11 mouse cellular contexts compared by ENCODE assay signal in genomic region chr4:44600875-44601274, GRCm38 (mm10).
DNase-seq lines count a peak whose midpoint lies in the region; ATAC-seq and TF ChIP-seq lines count a peak whose summit lies in the region.
"Had no signal": no experiment of that assay in that cellular context is flagged by ENCODE, and none has a peak within 500 bp of the region (broad histone marks: within the 10 kb centered on the region; RNA-seq: fewer than 3 reads in every experiment).

No protein-coding gene starts in this region.

- TF ChIP-seq CTCF in lung, adult 2 months (IDR thresholded peaks at IDR 0.05; ENCODE audit: insufficient read depth, low read length), result no peak

- H3K27me3 ChIP-seq in embryonic facial prominence, embryonic 14.5 days (replicated peaks; ENCODE audit: control insufficient read depth, insufficient read depth, low read length), result no peaks in the 10 kb centered on the region; the same call in 1 of the 2 replicates
- H3K27me3 ChIP-seq in hindbrain, embryonic 15.5 days, result no peaks in the 10 kb centered on the region
- H3K27me3 ChIP-seq in limb, embryonic 15.5 days, result no peaks in the 10 kb centered on the region
- H3K27me3 ChIP-seq: embryonic facial prominence, embryonic 15.5 days had no signal

- no peaks in the 10 kb centered on the region for H3K36me3 ChIP-seq in embryonic facial prominence, embryonic 14.5 days (ENCODE audit: control insufficient read depth, insufficient read depth, low read length)
- H3K36me3 ChIP-seq in hindbrain, embryonic 15.5 days, result no peaks in the 10 kb centered on the region
- no peaks in the 10 kb centered on the region for H3K36me3 ChIP-seq in limb, embryonic 15.5 days
- H3K36me3 ChIP-seq: embryonic facial prominence, embryonic 15.5 days had no signal

- no peak overlapping the region for H3K27ac ChIP-seq in embryonic facial prominence, embryonic 14.5 days (replicated peaks; ENCODE audit: low read depth, low read length)
- no peak overlapping the region for H3K27ac ChIP-seq in hindbrain, embryonic 15.5 days (replicated peaks)
- H3K27ac ChIP-seq in limb, embryonic 15.5 days, result no peak overlapping the region
- H3K27ac ChIP-seq: embryonic facial prominence, embryonic 15.5 days had no signal

- H3K4me3 ChIP-seq in embryonic facial prominence, embryonic 14.5 days (ENCODE audit: low read depth, low read length), result no peak overlapping the region
- H3K4me3 ChIP-seq in hindbrain, embryonic 15.5 days, result no peak overlapping the region
- H3K4me3 ChIP-seq in limb, embryonic 15.5 days, result no peak overlapping the region
- no peak overlapping the region for H3K4me3 ChIP-seq in lung, adult 2 months (replicated peaks; ENCODE audit: extremely low read depth, low read depth, low read length)
- H3K4me3 ChIP-seq: embryonic facial prominence, embryonic 15.5 days had no signal

- no peak overlapping the region for H3K9ac ChIP-seq in embryonic facial prominence, embryonic 14.5 days (ENCODE audit: low read depth, low read length)
- no peak overlapping the region for H3K9ac ChIP-seq in hindbrain, embryonic 15.5 days
- H3K9ac ChIP-seq in limb, embryonic 15.5 days, result no peak overlapping the region
- H3K9ac ChIP-seq: embryonic facial prominence, embryonic 15.5 days had no signal

- no peak for ATAC-seq in embryonic facial prominence, embryonic 14.5 days (ENCODE audit: low read depth)
- ATAC-seq in hindbrain, embryonic 15.5 days (ENCODE audit: low FRiP score, low read depth), result peak; percentile 45; the same call in 1 of the 2 replicates
- 0 out of 2 replicates have a peak, but pooled peaks have one; percentile 19 for ATAC-seq in limb, embryonic 15.5 days (ENCODE audit: insufficient number of reproducible peaks, low FRiP score, low TSS enrichment, low read depth)
- ATAC-seq: inflammation-experienced regulatory T-cells, adult 6 months had no signal

- 27% methylated on average over 5 of the region's 5 CpGs for WGBS in embryonic facial prominence, embryonic 14.5 days
- WGBS in hindbrain, embryonic 15.5 days, result 20% methylated on average over 5 of the region's 5 CpGs
- WGBS in limb, embryonic 15.5 days, result 17% methylated on average over 5 of the region's 5 CpGs
- 51% methylated on average over 5 of the region's 5 CpGs for WGBS in lung, adult 2 months

- DNase-seq in kidney, postnatal 10 days, result peak; percentile 20
- no peak for DNase-seq in kidney, adult 18-20 months
- DNase-seq in embryonic facial prominence, embryonic 14.5 days (ENCODE audit: low spot score), result peak; percentile 67
- no peak for DNase-seq in liver
- DNase-seq in lung, adult 2 months, result no peak
- no peak for DNase-seq in thymus, postnatal 4 days
- DNase-seq: thymus, adult 18-20 months had no signal

- H3K4me2 ChIP-seq in embryonic facial prominence, embryonic 14.5 days (ENCODE audit: low read depth, low read length), result no peak overlapping the region
- no peak overlapping the region for H3K4me2 ChIP-seq in hindbrain, embryonic 15.5 days
- no peak overlapping the region for H3K4me2 ChIP-seq in limb, embryonic 15.5 days
- H3K4me2 ChIP-seq: embryonic facial prominence, embryonic 15.5 days had no signal

- peaks cover 11% of the 10 kb centered on the region for H3K4me1 ChIP-seq in embryonic facial prominence, embryonic 14.5 days (ENCODE audit: control insufficient read depth, insufficient read depth, low read length)
- peaks cover 13% of the 10 kb centered on the region for H3K4me1 ChIP-seq in hindbrain, embryonic 15.5 days (replicated peaks)
- H3K4me1 ChIP-seq in limb, embryonic 15.5 days, result peaks cover 15% of the 10 kb centered on the region
- H3K4me1 ChIP-seq in lung, adult 2 months (ENCODE audit: control insufficient read depth, insufficient read depth, low read length), result no peaks in the 10 kb centered on the region

- TF ChIP-seq POLR2A in lung, adult 2 months (IDR thresholded peaks at IDR 0.05; ENCODE audit: borderline replicate concordance, extremely low read depth, low read depth, low read length), result no peak

- no peaks in the 10 kb centered on the region for H3K9me3 ChIP-seq in embryonic facial prominence, embryonic 14.5 days (ENCODE audit: control insufficient read depth, low read length)
- H3K9me3 ChIP-seq in hindbrain, embryonic 15.5 days, result no peaks in the 10 kb centered on the region
- no peaks in the 10 kb centered on the region for H3K9me3 ChIP-seq in limb, embryonic 15.5 days
- H3K9me3 ChIP-seq: embryonic facial prominence, embryonic 15.5 days had no signal

Comparison
In these comparisons a context has a peak if more than half of its experiments do, and no peak if none do; other contexts are left out.
1. DNase-seq: peak in kidney, postnatal 10 days (single experiment) and embryonic facial prominence, embryonic 14.5 days (single experiment); none in kidney, adult 18-20 months (single experiment), liver (single experiment), lung, adult 2 months (single experiment) and thymus, postnatal 4 days (single experiment).